Mouse (Mus musculus) G1E (cell line): ENCODE data around the gene Zc2hc1c. TPM values are rescaled to one million over a fixed set of nuclear protein-coding genes. Genes with fewer than 3 reads are reported as not detected.
"Not testable (repeated sequence)": the region's sequence is repeated elsewhere in the genome, so short reads cannot be mapped to it uniquely, and the experiment has no call there.

Source experiments
- ATAC-seq: 2 replicates; pipeline ENCODE4 v1.8.0; 2016; ENCODE audit warnings: mild to moderate bottlenecking; ENCODE audit not compliant: insufficient number of reproducible peaks, poor library complexity, low FRiP score, severe bottlenecking; ENCODE audit errors: extremely low read depth
- DNase-seq: peaks from one replicate; pipeline ENCODE4 v3.0.0; 2012; ENCODE audit warnings: low spot score
- H3K27me3 ChIP-seq: 2 replicates; pipeline ENCODE4 v1.6.1; 2012; ENCODE audit warnings: mild to moderate bottlenecking, low read length, inconsistent platforms; ENCODE audit not compliant: insufficient read depth
- H3K36me3 ChIP-seq: replicated peaks from 2 replicates; pipeline ENCODE3; 2012; ENCODE audit warnings: mild to moderate bottlenecking, inconsistent platforms
- H3K4me1 ChIP-seq: 2 replicates; pipeline ENCODE4 v1.6.1; 2012; ENCODE audit warnings: low read depth, low read length, inconsistent platforms, mixed read lengths; ENCODE audit not compliant: insufficient read depth
- H3K4me3 ChIP-seq: 2 replicates; pipeline ENCODE4 v1.5.1; 2012; ENCODE audit warnings: low read depth, mild to moderate bottlenecking, inconsistent platforms, low read length, moderate library complexity, mixed read lengths
- H3K9me3 ChIP-seq: replicated peaks from 2 replicates; pipeline ENCODE4 v1.6.1; 2012; ENCODE audit warnings: inconsistent platforms
- CTCF ChIP-seq: IDR thresholded peaks from 2 replicates; pipeline ENCODE4 v1.5.1; 2012; ENCODE audit warnings: low read depth, low read length, inconsistent platforms, mixed read lengths
- GATA1 ChIP-seq: IDR thresholded peaks from 2 replicates; pipeline ENCODE4 v1.6.1; 2012; ENCODE audit warnings: borderline replicate concordance, low read length, inconsistent platforms, mixed read lengths
- GATA2 ChIP-seq: IDR thresholded peaks from 2 replicates; pipeline ENCODE4 v1.6.1; 2012; ENCODE audit warnings: low read depth, low read length, inconsistent platforms, borderline replicate concordance
- POLR2AphosphoS5 ChIP-seq: IDR thresholded peaks from 2 replicates; pipeline ENCODE4 v1.6.1; 2012; ENCODE audit warnings: low read depth, low read length, inconsistent platforms; ENCODE audit not compliant: insufficient replicate concordance
- TAL1 ChIP-seq: conservative IDR thresholded peaks from 2 replicates; pipeline ENCODE4 v1.6.1; 2012; ENCODE audit warnings: low read depth, low read length, inconsistent platforms, mixed read lengths
- polyA plus RNA-seq: library from polyadenylated mRNA; stranded (reverse); fragments of >175 nt; gene quantifications from 2 replicates; pipeline ENCODE4 v1.2.3, GENCODE M21; 2012
- total RNA-seq, 2 experiments: library from RNA; stranded (forward) in 1 of 2; stranded (reverse) in 1 of 2; fragments of 200-1000 nt in 1 of 2; fragments of >200 nt in 1 of 2; fragmentation: Nextera tagmentation in 1 of 2; gene quantifications; 2 replicates each; pipeline ENCODE4 v1.2.3; 2014 to 2017

Gene Zc2hc1c
- total and polyA plus RNA-seq, 3 experiments, result 0.04 to 1.3 TPM; not detected in 1

- Histone ChIP-seq H3K27me3 (no peaks in the 10 kb centered on the region), H3K9me3 (no peaks in the 10 kb centered on the region), H3K36me3 (peaks cover 73% of the 10 kb centered on the region), H3K4me1 (peaks cover 19% of the 10 kb centered on the region), H3K4me3 (no peak overlapping the region)
- DNase-seq, result no peak
- no peak for ATAC-seq
- no peak for TF ChIP-seq GATA2
- no peak for TF ChIP-seq CTCF
- no peak for TF ChIP-seq GATA1
- no peak for TF ChIP-seq POLR2AphosphoS5
- no peak for TF ChIP-seq TAL1
Measured at GRCm38 (mm10) chr12:85273508-85273907, 14.9 kb upstream of the Zc2hc1c start.

GRCm38 (mm10) chr12:85276273-85276672 is 12.1 kb upstream of the Zc2hc1c start:
- ATAC-seq, result no peak
- H3K4me1 ChIP-seq, result peaks cover 40% of the 10 kb centered on the region
- TF ChIP-seq GATA1 (no peak), CTCF (no peak), GATA2 (no peak), TAL1 (no peak), POLR2AphosphoS5 (no peak)
- no peak for DNase-seq
- peaks cover 70% of the 10 kb centered on the region for H3K36me3 ChIP-seq
- H3K9me3 ChIP-seq, result no peaks in the 10 kb centered on the region
- H3K4me3 ChIP-seq, result no peak overlapping the region
- no peaks in the 10 kb centered on the region for H3K27me3 ChIP-seq

- TF ChIP-seq GATA1 (no peak), CTCF (peak; percentile 39), TAL1 (peak; percentile 46)
- H3K9me3 ChIP-seq, result no peaks in the 10 kb centered on the region
- peak; percentile 18; the same call in 1 of the 2 replicates for ATAC-seq
- H3K36me3 ChIP-seq, result peaks cover 52% of the 10 kb centered on the region
- no peaks in the 10 kb centered on the region for H3K27me3 ChIP-seq
- peaks cover 38% of the 10 kb centered on the region for H3K4me1 ChIP-seq
- peak; percentile 41 for DNase-seq
- H3K4me3 ChIP-seq, result peak overlapping the region; percentile 42; the same call in 1 of the 2 replicates
Measured at GRCm38 (mm10) chr12:85278919-85279318, 9.5 kb upstream of the Zc2hc1c start.

GRCm38 (mm10) chr12:85279396-85280080 is 8.9 kb upstream of the Zc2hc1c start:
- DNase-seq (peak; percentile 29), ATAC-seq (no peak)
- H3K9me3 ChIP-seq, result no peaks in the 10 kb centered on the region
- H3K4me3 ChIP-seq, result peak overlapping the region; percentile 81
- no peak for TF ChIP-seq GATA2
- TF ChIP-seq POLR2AphosphoS5, result no peak
- TF ChIP-seq CTCF, result no peak
- TF ChIP-seq GATA1, result no peak
- no peak for TF ChIP-seq TAL1
- peaks cover 43% of the 10 kb centered on the region for H3K4me1 ChIP-seq
- no peaks in the 10 kb centered on the region for H3K27me3 ChIP-seq
- H3K36me3 ChIP-seq, result peaks cover 47% of the 10 kb centered on the region

- peaks cover 40% of the 10 kb centered on the region for H3K36me3 ChIP-seq
- DNase-seq (peak; percentile 98), ATAC-seq (peak; percentile 98)
- no peak for TF ChIP-seq TAL1
- no peak for TF ChIP-seq POLR2AphosphoS5
- no peak for TF ChIP-seq CTCF
- TF ChIP-seq GATA2, result no peak
- H3K9me3 ChIP-seq, result no peaks in the 10 kb centered on the region
- peak overlapping the region; percentile 81 for H3K4me3 ChIP-seq
- H3K27me3 ChIP-seq, result no peaks in the 10 kb centered on the region
- peaks cover 43% of the 10 kb centered on the region for H3K4me1 ChIP-seq
Measured at GRCm38 (mm10) chr12:85280105-85280844, 8.1 kb upstream of the Zc2hc1c start.

- H3K4me3 ChIP-seq, result peak overlapping the region; percentile 81; the same call in 1 of the 2 replicates
- H3K4me1 ChIP-seq, result peaks cover 46% of the 10 kb centered on the region
- TF ChIP-seq TAL1, result no peak
- no peak for TF ChIP-seq GATA2
- no peaks in the 10 kb centered on the region for H3K9me3 ChIP-seq
- ATAC-seq (no peak), DNase-seq (no peak)
- H3K36me3 ChIP-seq, result peaks cover 32% of the 10 kb centered on the region
- no peaks in the 10 kb centered on the region for H3K27me3 ChIP-seq
Measured at GRCm38 (mm10) chr12:85280845-85281651, 7.3 kb upstream of the Zc2hc1c start.

- Histone ChIP-seq H3K36me3 (peaks cover 25% of the 10 kb centered on the region), H3K4me1 (peaks cover 51% of the 10 kb centered on the region)
- H3K4me3 ChIP-seq, DNase-seq, ATAC-seq, H3K27me3 ChIP-seq, H3K9me3 ChIP-seq: not testable (repeated sequence)
Measured at GRCm38 (mm10) chr12:85281756-85282155, 6.6 kb upstream of the Zc2hc1c start.
